Mouse (Mus musculus): Measurements from ENCODE around the gene B4galt4.

The B4galt4 gene

GRCm38 (mm10) chr16:38728576-38729132 lies 13.4 kb upstream of the B4galt4 start:
- no peak for DNase-seq (ENCODE audit: low read depth, low spot score)

- no peak for DNase-seq (ENCODE audit: low read depth, low spot score)
These were observed 12.9 kb upstream of the B4galt4 start for GRCm38 (mm10) chr16:38729139-38729538.

- DNase-seq (ENCODE audit: low read depth, low spot score) = peak; percentile 64
These were observed 12.3 kb upstream of the B4galt4 start for GRCm38 (mm10) chr16:38729610-38730288.

DNA sequence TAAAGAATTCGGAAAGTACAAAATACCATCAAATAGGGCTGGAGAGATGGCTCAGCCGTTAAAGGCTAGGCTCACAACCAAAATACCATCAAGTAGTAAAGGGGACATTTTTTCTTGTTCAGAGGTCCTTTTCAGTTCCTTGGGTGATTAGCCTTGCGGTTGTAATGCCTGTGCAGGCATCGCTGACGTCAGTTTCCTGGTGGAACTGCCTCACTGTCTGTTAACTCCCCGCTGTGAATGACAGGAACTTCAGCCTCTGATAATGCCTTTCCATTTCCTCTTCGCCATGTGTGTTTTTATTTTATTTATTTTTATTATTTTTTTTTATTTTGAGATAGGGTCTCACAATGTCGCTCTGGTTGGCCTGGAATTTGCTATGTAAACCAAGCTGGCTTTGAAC lies 11.1 kb upstream of the B4galt4 start:
- DNase-seq (ENCODE audit: low read depth, low spot score) = peak; percentile 38

- DNase-seq (ENCODE audit: low read depth, low spot score) = no peak
These were observed 710 bp upstream of the B4galt4 start for GRCm38 (mm10) chr16:38741204-38741903.

GRCm38 (mm10) chr16:38742659-38743131 lies 631 bp downstream of the B4galt4 start:
- peak; percentile 41 for DNase-seq (ENCODE audit: low read depth, low spot score)

GRCm38 (mm10) chr16:38743941-38744673 lies 2.0 kb downstream of the B4galt4 start:
- no peak for DNase-seq (ENCODE audit: low read depth, low spot score)

DNA sequence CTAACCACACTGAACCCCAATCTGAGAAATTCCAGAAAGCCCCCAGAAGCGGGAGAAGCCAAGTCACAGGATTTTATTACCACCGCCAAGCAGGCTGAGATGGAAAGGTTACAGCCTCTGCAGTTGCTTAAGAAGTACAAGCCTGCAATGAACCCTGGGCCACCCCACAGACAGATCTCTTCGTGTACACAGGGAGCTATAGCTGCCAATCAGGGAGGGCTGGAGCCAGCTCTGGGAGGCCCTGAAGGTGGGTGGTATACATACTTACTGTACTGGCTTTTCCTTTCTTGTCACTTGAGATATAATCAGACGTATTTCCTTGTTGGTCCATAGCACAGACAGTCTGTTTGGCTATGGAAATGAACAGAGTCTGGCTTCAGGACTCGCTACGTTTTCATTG lies 8.7 kb downstream of the B4galt4 start:
- DNase-seq (ENCODE audit: low read depth, low spot score) = no peak

GRCm38 (mm10) chr16:38753631-38754030 lies 11.6 kb downstream of the B4galt4 start:
- DNase-seq (ENCODE audit: low read depth, low spot score) = no peak

DNA sequence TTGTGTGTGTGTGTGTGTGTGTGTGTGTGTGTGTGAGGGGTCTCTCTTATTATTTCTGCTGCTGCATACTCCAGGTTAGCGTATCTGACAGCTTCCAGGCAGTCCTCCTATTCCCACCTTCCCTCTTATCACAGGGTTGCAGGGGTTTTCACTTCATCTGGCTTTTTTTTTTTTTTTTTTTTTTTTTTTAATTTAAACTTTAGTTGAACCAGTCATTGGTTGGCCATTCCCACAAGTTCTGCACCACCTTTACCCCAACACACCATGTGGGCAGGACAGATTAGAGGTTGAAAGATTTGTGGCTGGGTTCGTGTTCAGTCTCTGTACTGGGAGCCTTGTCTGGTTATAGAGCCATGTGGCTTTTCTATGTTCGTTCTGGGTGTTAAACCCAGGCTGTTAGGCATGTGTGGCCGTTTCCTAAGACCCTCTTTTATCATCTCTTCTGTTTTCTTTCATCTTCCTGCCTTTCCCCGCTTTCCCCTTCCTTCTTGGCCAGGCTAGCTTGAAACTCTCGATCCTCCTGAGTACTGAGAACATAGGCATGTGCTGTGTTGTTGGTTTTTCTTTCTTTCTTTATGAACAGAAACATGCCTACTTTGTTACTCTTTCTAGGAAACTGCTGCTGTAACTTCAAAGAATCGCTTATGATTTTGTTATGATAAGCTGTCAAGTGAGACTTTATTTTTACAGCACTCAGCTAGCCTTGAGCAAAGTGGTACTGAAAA lies 13.6 kb downstream of the B4galt4 start:
- peak; percentile 11 for DNase-seq (ENCODE audit: low read depth, low spot score)

GRCm38 (mm10) chr16:38756177-38756503 lies 14.1 kb downstream of the B4galt4 start:
- no peak for DNase-seq (ENCODE audit: low read depth, low spot score)

- DNase-seq (ENCODE audit: low read depth, low spot score) = no peak
These were observed 14.5 kb downstream of the B4galt4 start for GRCm38 (mm10) chr16:38756572-38756971.

DNA sequence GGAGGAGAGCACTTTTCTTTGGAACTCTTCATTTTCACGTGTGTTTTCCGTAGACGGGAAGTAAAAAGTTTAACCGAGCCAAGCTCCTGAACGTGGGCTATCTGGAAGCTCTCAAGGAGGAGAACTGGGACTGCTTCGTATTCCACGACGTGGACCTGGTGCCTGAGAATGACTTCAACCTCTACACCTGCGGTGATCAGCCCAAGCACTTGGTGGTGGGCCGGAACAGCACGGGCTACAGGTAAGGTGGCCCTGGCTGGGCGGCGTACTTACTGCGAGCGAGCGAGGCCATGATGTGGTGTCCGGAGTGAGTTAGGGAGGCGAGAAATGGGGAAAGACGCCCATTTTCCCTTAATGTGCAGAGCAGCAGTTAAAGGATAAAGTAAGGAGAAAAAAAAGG lies 15.6 kb downstream of the B4galt4 start:
- no peak for DNase-seq (ENCODE audit: low read depth, low spot score)

DNA sequence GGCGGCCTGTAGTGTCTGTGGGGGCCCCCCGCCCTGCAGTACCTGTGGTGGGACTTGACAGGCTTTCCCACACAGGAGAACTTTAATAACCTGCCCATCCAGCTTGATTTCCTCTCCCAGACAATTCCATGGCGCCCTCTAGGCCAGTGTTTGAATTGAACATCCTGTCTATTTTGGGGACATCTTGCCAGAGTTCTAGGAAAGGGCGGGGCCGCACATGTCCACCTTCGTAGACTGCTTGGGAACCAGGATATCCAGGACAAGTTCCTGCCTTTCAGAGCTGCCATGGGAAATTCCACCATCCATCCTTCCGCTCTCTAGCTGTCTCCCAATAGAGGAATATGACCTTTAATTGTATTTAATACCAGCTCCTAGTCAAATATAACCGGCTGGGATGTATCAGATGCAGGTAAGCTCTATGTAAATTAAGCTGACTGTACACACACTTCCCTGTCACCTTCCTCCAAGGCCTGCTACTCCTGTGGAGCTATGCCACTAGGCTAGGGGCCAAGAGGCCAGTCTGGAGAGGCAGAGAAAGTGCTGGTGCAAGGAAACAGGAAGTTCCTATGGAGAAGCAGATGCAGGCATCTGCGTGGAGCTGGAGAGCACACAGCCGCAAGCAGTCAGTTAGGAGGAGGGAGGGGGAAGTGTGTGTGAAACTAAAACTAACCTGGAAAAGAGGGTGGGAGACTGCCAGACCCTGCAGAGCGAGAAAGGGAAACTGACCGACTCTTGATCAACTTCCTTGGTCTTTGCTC lies 16.2 kb downstream of the B4galt4 start:
- no peak for DNase-seq (ENCODE audit: low read depth, low spot score)

- DNase-seq (ENCODE audit: low read depth, low spot score) = no peak
These were observed 18.2 kb downstream of the B4galt4 start for GRCm38 (mm10) chr16:38760239-38760638.

GRCm38 (mm10) chr16:38760834-38761375 lies 18.8 kb downstream of the B4galt4 start:
- no peak for DNase-seq (ENCODE audit: low read depth, low spot score)

- no peak for DNase-seq (ENCODE audit: low read depth, low spot score)
These were observed 19.9 kb downstream of the B4galt4 start for GRCm38 (mm10) chr16:38761972-38762371.

DNA sequence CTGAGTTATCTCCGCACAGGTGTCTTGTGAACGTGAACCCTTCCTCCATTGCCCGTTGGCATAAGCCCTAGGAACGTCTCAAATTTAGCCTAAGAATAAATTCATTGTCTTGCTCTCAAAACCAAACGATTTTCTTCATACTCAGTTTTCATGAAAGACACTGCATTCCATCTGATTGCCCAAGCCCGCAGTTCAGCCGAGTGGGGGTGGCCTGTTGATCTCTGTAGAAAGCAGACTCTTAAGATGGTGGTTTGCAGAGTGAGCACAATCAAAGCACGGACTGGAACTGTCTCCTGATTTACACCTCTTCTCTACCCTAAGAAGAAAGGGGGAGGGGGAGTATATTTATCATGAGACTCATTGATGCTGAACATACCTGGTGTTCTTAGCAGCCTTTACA lies 20.3 kb downstream of the B4galt4 start:
- no peak for DNase-seq (ENCODE audit: low read depth, low spot score)

GRCm38 (mm10) chr16:38763508-38763907 lies 21.4 kb downstream of the B4galt4 start:
- no peak for DNase-seq (ENCODE audit: low read depth, low spot score)

DNA sequence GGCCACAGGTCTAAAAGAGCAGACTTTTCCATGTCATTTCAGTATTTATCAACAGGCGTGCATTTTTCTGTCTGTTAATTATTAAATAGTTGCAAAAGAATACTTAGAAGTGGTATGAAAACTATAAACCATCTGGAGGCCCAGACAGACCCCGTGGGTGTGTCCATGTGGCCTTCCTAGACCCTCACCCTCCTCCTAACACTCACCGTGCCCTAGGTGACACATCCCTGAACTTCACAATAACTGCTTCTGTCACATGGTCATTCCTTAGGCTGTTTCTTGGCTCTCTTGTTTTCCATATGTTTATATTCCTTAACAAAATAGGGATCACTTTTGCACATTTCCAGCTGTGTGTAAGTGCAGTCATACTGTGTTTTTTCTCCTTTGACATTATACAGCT lies 24.6 kb downstream of the B4galt4 start:
- DNase-seq (ENCODE audit: low read depth, low spot score) = no peak

- DNase-seq (ENCODE audit: low read depth, low spot score) = no peak
These were observed 25.7 kb downstream of the B4galt4 start for GRCm38 (mm10) chr16:38767761-38768160.

All from CD4-positive helper T cell, adult 2 months (primary cell).